Mouse (Mus musculus): ENCODE results near the gene Ddx11. TPM values are rescaled to one million over a fixed set of nuclear protein-coding genes. Genes with fewer than 3 reads are reported as not detected.
"Not testable (repeated sequence)": the region's sequence is repeated elsewhere in the genome, so short reads cannot be mapped to it uniquely, and the experiment has no call there.

The Ddx11 gene
- total RNA-seq, 4 experiments from 2014 or later: 0.89 to 1.9 (median 1.4) TPM

DNA sequence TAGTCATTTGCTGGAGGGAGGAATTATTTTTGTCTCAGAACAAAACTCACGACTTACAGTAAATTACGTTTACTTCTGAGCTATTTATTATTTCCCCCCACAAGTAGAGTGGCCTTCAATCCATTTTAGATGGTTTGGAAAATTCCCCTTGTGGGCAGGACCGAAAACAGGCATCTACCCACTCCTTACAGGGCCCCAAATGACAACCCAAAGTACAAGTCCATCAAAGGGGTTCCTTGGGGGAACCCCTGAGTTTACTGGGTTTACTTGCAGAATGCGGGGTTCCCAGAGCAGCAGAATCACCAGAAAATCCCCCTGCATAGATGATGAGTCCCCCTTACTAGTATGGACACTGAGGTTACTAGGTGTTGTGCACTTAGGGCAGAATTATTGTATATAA is 11.2 kb upstream of the Ddx11 start:
- DNase-seq (ENCODE audit: low spot score in 2 of 2): no peak

DNA sequence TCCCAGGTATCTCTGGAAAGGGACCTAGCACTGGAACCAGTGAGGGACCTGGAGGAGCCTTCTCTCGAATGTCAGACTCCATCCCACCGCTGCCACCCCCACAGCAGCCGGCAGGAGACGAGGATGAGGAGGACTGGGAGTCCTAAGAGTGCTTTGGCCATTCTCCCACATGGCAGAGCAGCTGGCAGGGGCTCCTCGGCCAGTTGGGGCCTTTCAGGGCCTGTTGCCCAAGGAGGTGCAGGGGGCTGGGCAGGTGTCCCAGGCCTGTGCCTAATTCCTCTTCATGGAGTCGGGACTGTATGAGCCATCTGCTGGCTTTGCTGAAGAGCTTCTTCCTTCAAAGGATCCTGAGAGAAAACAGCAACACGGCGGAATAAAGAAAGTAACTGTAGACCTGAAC is 4.3 kb upstream of the Ddx11 start:
- no peak for DNase-seq (ENCODE audit: low spot score in 2 of 2)

DNA sequence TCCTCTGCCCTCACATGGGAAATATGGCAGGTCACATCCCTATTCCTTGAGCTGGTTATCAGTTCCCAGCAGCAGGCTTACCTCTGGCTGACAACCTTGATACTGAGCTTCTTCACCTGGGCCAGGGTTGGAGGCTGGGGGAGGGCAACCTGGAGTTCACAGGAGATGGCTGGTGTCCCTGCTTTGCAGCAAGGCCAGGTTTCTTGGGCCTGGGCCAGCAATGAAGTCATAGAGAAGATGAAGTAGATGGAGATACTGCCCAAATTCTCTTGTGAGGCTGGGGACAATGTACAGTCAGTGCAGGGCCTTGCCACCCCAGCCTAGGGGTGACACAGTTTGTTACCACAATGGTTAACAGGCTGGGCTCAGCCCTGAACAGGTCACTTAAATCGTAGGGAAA is 2.6 kb upstream of the Ddx11 start:
- DNase-seq (ENCODE audit: low spot score in 2 of 2): no peak

DNA sequence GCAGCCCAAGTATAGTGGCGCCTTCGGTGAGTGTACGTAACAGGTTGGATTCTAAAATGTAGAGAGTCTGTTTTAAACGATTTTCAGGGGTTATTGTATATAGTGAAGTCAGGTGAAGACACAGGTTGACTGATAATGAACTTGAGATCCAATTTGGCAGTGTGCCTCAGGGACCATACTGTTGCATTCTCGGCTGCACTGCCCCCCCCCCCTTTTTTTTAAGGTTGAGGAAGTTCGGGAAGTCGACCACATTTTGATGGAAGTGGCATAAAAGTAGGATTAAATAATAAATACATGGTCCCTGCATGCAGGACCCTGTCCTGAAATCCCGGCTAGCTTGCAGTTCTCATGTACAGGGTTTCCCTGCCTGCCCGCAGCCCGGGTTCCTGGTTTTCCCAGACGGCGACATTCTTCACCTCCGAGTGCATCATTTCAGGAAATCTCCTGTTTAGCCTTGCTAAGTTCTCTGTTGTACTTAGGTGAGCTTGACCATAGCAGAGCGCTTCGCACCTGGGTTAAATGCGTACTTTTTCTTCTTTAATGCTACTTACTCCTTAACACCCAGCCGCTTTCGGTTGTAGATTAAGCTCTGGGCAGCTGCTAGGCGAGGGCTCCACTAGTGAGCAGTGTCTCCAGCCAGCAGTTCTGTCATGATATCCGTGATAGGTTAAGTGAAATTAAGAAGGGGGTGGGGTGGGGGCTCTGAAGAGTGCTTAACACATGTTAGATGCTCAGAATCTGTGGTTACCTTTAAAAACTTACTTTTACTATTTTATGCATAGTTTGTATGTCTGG is 693 bp downstream of the Ddx11 start:
- no peak for DNase-seq (ENCODE audit: low spot score in 2 of 2)

DNA sequence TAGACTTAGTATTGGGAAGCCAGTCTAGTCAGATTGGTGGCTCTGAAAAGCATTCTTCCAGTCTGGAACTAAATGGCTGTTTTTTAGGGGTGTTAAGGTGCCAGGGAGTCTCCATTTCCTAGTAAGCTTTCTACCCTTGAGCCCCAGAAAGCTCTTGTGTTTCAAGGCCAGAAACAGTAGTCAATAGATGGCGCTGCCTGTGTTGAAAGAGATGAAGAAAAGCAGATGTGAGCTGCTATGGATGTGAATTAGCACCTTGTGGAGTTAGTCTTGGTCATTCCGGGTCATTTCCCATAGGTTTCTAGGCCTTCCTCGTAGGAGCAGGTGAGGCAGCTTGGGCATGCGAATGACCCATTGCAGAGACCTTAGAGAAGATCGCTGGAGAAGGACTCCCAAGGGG is 1.9 kb downstream of the Ddx11 start:
- no peak for DNase-seq (ENCODE audit: low spot score in 2 of 2)

DNA sequence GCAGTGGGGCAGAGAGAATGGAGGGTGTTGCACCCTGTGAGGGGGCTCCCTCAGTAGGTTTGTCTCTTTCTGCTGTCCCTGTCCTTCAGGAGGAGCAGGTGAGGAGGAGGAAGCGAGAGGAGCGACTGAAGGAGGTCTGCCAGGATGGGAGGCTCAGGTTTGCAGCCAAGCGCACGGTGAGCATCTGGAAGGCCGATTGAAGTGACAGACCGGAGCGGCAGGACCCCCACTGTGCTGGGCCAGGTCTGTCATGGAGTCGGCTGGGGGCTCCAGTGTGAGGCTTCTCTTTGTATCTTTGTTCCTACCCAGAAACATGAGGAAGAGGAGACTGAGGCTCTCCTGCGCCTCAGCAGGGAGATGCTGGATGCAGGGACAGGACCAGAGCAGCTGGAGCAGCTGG is 7.1 kb downstream of the Ddx11 start:
- DNase-seq (ENCODE audit: low spot score in 2 of 2): no peak

DNA sequence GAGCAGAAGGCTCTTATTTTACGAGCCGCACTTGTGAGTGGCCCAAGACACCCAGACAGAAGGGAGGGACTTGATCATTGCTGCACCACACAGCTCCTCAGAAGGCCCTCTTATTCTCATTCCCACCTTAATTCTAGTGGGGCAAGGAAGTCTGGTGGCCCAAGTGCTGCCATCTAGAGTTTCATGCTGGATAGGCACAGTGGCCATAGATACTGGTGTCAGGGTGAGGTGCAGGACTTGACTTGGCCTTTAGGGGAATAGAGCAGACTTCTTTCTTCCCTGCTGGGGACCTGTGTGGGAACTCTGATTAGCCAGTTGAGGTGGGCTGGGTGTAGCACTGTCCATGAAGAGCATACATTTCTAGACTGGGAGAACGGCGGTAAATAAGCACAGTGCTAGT is 7.9 kb downstream of the Ddx11 start:
- no peak for DNase-seq (ENCODE audit: low spot score in 2 of 2)

DNA sequence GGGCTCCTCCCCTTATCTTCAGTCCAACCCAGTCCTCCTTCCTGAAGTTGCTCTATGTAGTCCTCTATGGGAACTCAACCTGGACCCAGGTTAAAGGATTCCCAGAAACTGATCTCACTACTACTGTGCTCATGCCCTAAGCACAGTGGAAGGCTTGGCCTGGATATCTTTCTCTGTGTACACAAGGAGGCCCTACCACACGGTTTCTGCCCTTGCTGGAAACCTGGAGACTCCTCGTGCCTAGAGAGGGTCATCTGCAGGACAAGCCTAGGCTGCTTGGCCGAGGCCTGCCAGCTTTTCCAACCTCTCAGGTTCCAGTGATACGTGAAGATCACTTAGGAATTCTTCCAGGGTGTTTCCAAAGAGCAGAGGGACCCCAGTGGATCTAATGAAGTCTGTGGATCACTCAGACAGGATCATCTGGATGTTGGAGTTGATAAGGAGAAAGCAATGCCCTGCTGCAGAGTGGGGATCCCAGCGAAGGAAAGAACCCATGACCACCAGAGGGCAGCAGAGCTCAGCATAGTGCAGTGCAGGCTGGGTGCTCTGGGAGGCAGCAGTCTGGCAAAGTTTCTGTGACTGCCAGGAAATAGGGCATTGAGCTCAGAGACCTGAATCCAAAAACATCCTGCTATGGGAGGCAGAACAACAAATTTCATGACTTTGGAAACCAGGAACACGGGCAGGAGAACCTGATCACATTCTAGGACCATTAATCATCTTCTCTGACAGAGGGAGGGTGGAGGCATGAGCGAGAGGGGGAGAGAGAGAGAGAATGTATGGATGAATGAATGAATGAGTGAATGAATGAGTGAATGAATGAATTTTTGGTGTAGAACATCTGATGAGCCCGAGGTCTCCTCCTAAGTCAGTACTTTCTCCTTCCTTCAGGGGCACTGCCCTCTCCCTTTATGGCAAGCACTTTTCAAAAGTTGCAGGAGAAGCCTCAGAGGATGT is 29.7 kb downstream of the Ddx11 start:
- not testable (repeated sequence) for DNase-seq (ENCODE audit: low spot score in 2 of 2)

DNA sequence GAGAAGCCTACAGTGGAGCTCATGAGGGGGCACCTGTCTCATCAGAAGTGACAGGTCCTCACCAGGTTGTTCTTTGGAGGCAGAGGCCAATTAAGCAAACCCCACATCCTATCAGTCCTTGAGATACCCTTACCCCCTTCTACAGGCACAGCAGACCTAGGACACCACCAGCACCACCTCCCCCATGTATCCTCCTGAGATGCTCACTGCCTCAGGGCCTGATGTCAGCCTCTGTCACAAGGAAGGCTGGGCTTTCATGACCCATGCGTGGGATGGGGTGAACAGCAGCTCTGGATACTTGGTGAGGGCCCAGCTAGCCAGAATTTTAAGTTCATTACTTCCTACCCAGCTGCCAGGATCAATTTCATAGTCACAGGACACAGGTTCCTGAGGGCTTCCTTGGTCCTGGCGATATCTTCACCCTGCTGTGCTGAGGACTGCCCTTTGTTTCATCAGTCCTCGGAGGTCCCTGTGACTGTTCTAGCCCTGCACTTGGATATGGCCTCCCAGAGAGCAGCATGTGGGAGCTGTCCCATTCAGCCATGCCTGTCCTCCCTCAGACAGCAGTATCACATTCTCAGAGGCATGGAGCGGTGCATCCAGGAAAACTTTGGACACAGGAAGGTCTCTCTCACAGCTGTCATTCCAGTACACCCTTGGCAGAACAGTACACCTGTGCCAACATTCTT is 30.6 kb downstream of the Ddx11 start:
- DNase-seq (ENCODE audit: low spot score in 2 of 2): not testable (repeated sequence)

DNA sequence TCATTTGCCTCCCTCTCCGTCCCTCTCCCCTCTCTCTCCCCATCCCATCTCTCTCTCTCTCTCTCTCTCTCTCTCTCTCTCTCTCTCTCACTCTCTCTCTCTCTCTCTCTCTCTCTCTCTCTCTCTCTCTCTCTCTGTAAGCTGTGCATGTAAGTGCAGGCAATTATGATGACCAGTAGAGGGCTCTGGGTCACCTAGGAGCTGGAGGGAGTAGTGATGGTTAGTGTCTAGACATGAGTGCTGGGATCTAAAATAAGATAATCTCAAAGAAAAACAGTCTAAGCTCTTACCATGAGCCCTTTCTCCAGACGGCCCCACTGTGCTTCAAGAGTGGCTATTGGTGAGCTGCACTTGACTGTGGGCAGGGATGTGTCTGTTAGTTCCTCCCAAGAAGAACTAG is 31.6 kb downstream of the Ddx11 start:
- no peak for DNase-seq (ENCODE audit: low spot score in 2 of 2)

DNA sequence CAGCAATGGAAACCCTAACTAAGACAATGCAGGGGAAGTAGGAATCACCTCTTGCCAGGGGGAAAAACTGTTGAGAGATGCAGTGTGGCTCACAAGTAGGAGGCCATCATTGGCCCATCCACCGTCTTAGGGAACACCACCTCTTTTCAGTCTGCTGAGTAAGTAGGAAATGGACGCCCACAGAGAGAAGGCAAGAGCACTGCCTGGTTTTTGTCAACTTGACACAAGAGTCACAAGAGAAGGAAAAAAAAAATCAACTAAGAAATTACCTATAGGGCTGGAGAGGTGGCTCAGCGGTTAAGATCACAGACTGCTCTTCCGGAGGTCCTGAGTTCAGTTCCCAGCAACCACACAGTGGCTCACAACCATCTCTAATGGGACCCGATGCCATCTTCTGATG is 35.0 kb downstream of the Ddx11 start:
- DNase-seq (ENCODE audit: low spot score in 2 of 2): no peak

DNA sequence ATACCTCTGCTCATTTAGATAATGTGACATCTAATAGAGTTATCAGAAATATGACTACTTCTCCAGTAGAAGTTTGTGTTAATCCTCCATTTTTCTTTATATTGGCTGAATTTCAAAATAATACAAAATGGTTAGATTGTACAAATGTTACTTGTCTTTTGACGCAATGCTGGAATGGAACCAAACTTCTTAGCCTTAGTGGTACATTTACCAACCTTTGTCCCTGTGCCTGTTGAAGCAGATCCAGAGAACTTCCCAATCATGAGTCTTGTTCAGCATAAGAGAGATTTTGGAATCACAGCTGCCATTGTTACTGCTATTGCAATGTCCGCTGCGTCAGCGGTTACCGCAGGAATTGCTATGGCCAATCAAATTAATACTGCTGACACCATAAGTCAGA is 43.8 kb downstream of the Ddx11 start:
- DNase-seq (ENCODE audit: low spot score in 2 of 2): not testable (repeated sequence)

DNA sequence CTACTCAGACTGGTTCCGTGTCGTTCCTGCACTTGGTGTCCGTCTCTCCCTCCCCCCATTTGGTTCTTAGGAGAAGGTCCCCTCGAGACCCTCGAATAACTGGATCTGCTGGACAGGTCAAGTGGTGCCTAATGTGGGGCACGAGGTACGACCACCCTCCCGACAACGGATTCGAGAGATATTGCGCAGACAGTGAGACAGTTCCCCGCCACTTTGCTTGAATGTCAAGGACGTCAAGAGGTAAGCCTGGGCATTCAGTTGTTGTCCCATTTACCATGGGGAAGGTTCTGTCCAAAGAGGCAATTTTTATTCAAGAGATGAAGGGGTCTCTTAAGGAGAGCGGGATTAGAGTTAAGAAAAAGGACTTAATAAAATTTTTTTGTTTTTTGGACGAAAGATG is 47.7 kb downstream of the Ddx11 start:
- DNase-seq (ENCODE audit: low spot score in 2 of 2): not testable (repeated sequence)

DNA sequence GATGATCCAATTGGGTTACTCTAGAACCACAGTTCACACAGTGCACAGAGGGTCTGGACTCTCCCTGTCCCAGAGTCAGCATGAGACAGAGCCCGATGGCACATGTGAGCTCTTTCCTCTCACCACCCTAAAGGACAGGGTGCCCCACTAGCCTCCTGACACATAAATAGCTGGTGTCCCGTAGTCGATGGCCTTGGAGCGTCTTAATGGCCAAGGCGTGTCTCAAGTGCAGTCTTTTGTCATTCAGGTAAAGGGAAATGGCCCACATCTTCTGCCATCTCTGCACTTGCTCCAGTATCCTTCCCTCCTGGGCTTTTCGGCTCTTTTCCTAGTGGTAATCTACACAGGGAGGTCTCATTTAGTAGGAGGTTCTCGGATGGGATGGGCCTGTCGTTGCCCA is 67.3 kb downstream of the Ddx11 start:
- no peak for DNase-seq (ENCODE audit: low spot score in 2 of 2)

DNA sequence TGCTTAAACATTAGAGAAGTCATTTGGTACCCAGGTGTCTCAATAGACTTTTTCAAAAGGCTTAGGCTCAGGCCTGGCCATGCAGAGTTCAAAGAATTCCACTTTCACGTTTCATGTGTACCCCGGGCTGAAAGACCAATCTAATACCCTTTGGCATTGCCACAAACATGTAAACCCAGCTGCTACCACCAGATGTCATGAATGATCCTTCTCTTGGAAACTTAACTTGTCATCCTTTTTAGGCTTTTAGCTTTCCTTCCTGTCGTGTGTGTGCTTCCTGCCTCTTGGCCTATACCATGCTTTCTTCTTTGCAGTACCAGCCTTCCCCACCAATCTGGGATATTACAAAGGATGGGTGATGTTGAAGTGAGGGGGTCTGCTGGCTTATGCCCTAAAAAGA is 73.7 kb downstream of the Ddx11 start:
- peak in 1 of 2 experiments; percentile 25 for DNase-seq (ENCODE audit: low spot score in 2 of 2)

Other genes with a start within 250 kb of the Ddx11 start
- 10 to 100 TPM; 52.9 to 66.9 (median 57.4) TPM for gene Ralbp1, start 237.7 kb upstream of the Ddx11 start, total RNA-seq (2022)
- 10 to 100 TPM; 28.9 to 40.8 (median 31.2) TPM for gene Twsg1, start 172.3 kb upstream of the Ddx11 start, total RNA-seq (2022)
- gene Ankrd12, start 46.4 kb upstream of the Ddx11 start, total RNA-seq (2022): 100 to 1,000 TPM; 198 to 247 (median 235) TPM
- gene Ndufv2, start 22.0 kb upstream of the Ddx11 start, total RNA-seq (2022): 100 to 1,000 TPM; 227 to 270 (median 244) TPM
- gene Washc1, start 12.0 kb upstream of the Ddx11 start, total RNA-seq (2022): 10 to 100 TPM; 41.0 to 51.1 (median 49.0) TPM

Measured in layer of hippocampus, adult 8-10 months (tissue).